Mouse (Mus musculus) adrenal gland, adult 2 months (tissue): ENCODE data around the gene Mavs. TPM values are rescaled to one million over a fixed set of nuclear protein-coding genes. Genes with fewer than 3 reads are reported as not detected.
"Not testable (repeated sequence)": the region's sequence is repeated elsewhere in the genome, so short reads cannot be mapped to it uniquely, and the experiment has no call there.

Source experiments
- DNase-seq: peaks from one replicate; pipeline ENCODE4 v3.0.0; 2021
- polyA plus RNA-seq: library from polyadenylated mRNA; depleted of rRNA; stranded (reverse); fragments of >200 nt; gene quantifications from 2 replicates; pipeline ENCODE4 v1.2.3, GENCODE M21; 2012
- total RNA-seq, 2 experiments: library from RNA; stranded (reverse); gene quantifications; 2 replicates each; pipeline ENCODE4 v1.2.3; 2021

Gene Mavs
- total and polyA plus RNA-seq, 3 experiments = 46.2 to 89.7 (median 48.8) TPM

DNA sequence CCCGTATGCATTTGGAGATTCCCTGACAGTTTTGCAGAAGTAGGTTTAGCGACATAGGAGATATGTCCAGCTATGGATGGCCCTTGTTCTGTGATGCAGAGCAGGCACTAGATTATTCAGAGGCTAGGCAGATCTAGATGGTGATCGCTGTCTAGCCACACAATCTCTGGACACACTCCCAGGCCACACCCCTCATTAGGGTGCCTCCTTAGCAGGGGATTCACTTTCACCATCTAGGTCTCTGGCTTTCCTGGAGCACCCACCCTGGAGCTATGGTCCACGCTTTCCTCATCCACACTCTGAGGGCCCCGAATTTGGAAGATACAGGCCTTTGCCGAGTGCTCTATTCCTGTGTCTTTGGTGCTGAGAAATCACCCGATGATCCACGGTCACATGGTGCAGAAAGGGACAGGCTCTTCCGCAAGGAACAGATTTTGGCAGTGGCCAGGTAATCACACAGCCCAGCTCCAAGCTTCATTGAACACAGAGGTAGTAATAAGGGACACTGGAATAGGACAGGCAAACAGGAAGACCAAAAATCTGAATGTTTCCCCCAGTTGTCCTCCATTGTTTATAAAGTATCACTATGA is 22.7 kb upstream of the Mavs start:
- peak; percentile 62 for DNase-seq

DNA sequence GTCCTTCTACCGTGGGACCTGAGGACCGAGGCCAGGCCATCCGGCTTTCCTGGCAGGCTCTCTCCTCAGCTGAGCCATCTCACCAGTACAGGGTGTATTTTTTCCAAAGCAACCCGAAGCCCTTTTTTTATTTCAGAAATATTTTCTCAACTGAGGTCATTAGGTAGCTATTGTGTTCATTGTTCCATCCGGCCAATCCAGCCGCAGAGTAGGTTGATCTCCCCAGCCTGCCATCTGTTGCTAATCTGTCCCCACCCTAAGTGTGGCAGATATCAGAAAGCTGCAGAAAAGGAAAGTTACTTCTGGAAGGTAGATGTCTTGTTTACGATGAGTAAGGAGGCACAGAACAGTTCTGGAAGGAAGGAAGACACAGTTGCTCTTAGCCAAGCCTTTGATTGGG is 20.1 kb upstream of the Mavs start:
- no peak for DNase-seq

DNA sequence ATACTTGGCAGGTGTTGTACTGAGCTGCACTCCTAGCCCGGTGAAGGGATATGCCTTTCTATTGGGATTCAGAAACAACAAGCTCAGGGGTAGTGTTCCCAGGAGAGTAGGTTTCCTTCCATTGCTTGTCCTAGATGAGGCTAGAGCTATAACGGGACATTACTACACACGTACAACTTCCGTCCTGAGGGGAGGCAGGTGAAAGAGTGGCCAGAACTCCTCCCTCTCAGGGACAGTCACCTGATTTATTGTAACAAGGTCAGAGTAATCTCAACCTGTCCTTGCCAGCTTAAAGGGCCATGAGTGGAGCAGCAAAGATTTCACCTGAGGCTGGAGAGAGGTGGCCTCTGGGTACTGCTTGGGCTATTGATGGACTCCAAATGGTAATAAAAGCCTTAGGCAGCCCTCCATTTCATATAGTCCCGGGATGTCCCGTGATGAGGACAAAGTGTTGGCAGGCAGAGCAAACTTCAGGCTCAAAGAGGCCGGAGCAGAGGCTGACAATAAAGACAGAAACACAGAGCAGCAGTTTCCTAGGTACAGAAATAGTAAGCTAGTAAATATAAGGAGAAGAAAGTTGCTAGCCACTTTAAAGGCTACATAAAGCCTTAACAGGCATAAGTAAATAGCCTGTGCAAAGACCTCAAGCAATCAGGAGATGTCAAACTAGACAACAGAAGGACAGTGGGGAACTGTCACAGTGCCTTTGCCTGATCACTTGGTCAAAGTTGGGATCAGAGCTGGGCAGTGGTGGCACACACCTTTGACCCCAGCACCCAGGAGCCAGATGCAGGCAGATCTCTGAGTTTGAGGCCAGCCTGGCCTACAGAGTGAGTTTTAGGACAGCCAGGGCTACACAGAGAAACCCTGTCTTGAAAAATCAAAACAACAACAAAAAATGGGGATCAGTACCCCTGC is 17.7 kb upstream of the Mavs start:
- peak; percentile 63 for DNase-seq

DNA sequence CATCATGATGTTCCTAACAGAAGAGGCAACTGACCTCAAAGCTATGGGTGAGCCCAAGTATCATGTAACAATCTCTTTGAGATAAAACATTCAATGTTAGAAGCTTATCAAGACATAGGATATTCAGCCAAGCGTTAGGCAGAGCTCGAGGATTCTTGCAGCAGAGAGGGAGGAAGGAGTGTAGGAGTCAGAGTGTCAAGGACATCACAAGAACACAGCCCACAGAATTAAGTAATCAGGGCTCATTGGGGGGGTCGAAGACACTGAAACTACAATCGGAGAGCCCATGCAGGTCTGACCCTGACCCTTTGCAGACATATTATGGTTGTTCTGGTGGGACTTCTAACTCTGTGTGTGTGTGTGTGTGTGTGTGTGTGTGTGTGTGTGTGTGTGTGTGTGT is 13.8 kb upstream of the Mavs start:
- no peak for DNase-seq

DNA sequence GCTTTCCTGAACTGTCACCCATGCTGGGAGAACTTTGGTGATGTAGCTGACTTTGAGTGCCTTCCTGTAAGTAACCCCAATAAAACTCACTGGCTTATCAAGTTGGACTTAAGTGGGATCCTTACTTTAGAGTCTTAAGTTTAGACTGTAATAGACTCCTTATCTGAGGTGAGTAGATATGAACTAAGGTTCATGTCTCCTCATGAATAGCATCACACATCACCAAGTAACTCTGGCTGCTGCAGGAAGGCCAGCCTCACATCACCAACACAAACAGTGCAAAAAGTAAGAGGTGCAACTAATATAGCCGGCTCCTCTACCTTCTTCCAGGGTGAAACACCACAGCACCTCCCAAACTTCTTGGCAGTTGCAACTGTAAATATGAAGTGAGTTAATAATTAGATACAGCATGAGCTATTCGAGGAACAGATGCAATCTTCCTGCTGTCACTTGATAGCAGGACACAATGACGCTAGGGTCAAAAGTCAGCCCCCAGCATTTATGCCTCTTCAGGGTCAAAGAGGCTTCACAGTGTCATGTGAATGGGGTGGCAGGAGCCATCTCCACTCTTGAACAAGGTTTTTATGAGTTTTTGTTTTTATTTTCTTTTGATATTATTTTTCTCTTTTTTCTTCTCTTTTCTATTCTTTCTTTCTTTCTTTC is 11.9 kb upstream of the Mavs start:
- DNase-seq = no peak

DNA sequence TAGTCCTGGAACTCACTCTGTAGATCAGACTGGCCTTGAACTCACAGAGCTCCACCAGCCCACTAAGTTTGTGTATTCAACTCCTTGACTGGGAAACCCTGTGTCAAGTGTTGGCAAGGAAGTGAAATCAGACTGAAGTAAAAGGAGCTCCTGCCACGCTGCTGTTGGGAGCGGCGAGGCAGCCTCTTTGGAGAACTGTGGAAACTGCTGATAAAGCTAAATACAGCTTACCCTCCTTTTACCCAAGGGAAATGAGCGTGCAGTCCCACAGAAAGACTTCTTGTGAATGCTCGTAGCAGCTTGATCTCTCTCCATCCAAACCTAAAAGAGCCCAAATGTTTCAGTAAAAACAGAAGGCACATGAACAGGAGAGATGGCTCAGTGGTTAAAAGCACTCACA is 11.3 kb upstream of the Mavs start:
- no peak for DNase-seq

DNA sequence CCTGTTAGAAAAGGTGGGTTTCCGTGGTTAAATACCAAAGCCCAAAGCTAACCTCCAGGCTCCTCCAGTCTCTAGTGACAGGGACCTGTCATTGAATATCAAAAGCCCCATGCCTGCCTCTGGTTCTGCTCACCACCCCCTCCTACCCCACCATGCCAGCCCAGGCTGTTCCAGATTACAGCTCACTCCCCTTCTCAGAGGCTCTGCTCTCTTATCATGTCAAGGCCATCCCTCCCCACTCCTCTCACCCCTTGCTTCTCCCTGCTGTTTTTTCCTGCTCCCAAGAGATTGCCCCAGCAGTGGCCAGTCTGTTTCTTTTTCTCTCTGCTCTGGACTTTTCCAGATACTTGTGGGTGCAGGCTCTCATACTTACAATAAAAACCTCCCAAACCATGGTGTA is 10.3 kb upstream of the Mavs start:
- DNase-seq = peak; percentile 43

DNA sequence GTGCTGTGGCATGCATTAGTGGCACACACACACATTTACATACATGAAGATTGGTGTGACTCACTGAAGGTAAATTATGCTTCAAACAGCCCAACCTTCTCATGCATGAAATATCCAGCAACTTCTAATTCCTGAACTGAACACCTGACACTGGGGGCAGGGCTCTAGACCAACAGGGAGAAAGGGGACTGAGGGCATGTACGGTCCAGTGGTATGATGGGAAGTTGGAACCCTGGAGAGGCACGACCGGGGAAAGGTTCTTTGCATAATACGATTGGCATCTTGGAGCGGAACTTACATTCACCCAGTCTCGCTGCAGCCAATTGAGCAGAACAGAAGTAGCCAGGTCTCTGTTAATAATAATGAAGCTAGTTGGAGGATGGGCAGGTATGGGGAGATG is 8.7 kb upstream of the Mavs start:
- DNase-seq = no peak

DNA sequence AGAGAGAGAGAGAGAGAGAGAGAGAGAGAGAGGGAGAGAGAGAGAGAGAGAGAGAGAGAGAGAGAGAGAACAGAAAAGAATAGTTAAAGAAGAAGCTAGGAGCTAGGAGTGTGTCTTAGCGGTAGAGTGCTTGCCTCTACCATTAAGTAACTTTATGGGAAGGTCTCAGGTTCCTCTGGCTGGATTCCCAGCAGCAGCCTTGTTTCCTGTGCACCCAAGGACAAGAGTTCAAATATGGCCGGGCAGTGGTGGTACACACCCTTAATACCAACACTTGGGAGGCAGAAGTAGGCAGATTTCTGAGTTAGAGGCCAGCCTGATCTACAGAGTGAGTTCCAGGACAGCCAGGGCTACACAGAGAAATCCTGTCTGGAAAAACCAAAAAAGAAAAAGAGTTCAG is 7.2 kb upstream of the Mavs start:
- DNase-seq = not testable (repeated sequence)

DNA sequence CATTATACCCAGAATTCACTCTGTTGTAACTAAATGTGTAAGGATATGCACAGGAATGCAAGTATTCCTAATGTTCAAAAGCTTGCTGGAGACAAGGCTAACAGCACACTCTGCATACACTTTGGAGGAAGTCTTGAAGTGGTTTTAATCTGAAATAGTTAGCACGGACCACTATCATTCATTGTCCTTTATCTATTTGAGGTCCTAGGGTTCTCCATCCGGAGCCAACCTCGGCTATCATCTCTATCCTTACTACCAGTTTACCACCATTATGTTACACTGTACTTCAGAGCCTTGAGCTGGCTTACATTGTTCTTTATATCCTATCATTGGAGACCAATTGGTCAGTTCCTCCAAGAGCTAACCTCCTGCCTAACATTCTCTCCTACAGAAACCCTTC is 6.6 kb upstream of the Mavs start:
- DNase-seq = no peak

DNA sequence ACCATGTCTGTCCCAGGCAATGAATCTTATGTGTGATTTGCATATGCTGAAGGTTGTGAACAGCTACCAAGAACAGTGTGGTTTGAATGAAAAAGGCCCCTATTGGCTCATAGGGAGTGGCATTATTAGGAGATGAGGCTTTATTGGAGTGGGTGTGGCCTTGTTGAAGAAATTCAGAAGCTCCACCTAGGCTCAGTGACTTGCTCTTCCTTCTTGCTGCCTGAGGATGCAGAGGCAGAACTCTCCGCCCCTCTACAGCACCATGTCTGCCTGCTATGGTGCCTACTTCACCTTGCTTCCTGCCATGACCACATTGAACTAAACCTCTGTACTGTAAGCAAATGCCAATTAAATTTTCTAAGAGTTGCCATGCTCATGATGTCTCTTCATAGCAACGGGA is 1.3 kb upstream of the Mavs start:
- no peak for DNase-seq

DNA sequence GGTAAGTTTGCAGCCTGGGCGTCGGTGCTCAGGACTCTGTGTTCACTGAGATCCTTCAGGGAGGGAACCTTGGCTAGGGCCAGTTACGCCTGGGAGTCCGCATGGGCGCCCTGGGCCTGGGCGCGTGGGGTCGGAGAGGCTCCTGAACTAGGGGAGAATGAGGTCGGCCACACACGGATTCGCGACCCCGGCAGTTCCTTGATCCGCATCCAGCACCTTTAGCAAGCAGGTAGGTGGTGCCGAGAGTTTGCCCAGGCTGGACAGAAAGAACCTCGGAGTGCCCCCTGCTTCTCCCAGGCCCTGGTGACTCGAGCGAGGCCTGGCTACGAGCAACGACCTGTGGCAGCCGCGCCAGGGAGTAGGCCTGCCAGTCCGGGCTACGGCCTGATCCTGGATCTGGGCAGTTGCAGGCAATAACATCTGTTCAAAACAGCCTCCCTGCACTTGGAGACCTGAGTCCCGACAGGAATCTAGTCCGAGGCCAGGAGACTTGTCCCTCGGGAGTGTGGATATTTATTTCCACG is 326 bp downstream of the Mavs start:
- no peak for DNase-seq

DNA sequence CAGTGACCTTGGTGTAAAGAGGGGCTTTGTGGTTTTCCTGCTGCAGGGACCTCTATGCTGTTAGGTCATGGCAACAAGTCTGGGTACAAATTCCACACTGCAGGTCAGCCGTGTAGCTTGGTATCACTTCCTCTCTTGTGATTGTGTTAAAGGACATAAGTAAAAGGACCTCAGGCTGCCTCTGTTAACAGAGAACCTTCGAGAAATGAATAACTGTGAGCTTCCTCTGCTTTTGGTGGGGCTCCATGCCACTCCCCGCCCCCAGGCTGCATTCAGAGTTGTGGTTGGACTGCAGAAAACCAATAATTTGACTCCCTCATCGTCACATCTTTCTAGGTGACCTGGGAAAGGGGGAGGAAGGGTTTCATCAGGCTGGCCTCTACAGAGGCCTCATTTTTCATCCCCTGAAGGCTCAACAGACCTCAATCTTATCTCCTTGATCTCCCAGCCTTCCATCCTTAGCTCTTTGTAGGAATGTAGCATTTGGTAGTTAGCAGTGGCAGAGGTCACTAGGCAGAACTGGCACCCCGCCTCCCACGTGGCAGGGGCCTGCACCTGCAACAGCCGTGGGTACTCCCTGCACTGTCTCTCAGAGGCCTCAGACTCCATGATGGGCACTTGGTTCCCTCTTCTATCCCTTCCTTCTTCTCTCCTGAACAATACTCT is 1.2 kb downstream of the Mavs start:
- DNase-seq = peak; percentile 24

DNA sequence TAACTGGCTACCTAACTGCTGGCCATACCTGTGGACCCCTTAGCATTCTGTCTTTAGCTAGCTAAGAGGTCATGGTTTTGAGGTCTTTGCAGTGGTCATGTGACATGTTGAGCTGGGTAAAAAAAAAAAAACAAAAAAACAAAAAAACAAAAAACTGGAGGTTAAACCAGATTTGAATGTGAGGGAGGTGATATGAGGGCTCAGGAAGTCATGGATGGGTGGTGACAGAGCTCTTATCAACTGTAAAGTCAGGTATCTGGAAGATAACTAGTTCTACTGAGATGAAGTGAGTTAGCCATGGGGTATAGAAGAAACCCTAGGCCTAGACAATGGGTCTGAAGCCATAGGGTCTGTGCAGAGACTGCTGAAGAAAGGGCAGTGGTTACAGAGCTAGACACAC is 8.3 kb downstream of the Mavs start:
- no peak for DNase-seq

DNA sequence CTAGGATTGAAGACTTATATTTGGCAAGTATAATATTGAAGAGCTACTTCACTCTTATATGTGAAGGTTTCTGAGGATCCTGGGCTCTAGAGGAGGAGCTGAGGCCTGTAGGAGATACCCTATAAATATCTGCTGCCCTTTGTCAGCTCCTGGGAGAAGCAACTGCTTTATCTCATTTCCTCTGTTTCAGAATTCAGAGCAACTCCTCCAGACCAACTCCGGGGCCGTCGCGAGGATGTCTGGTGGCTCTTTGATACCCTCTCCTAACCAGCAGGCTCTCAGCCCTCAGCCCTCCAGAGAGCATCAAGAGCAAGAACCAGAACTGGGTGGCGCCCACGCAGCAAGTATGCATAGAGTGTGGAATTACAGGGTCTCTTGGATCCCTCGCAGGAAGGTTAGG is 9.1 kb downstream of the Mavs start:
- no peak for DNase-seq

DNA sequence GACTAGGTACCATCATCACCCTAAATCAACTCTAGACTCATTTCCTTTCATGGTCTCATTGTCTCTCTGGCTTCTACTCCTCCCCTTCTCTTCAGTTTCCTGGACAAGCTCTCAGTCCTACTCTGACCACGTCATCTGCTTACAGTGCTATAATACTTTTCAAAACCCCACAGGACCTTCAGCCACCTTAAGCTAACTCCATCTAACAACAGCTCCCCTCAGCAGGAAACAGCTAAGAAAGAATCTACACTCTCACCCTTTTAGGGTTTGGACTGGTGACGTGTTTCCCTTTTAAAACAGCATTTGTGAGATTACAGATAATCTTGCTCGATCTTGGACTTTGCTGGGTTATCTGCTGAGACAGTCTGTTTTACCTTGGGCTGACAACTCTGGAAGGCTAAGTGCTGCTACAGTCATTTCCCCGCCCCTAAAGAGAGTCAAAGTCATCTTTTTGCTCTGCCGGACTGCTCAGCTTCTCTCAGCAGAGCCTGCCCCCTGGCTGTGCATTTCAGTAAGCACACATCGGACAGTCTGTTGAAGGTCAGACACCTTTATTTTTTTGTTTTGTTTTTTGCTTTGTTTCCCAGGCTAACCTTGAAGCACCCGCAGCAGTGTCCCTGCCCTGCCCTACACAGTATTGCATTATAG is 19.9 kb downstream of the Mavs start:
- DNase-seq = peak; percentile 79

DNA sequence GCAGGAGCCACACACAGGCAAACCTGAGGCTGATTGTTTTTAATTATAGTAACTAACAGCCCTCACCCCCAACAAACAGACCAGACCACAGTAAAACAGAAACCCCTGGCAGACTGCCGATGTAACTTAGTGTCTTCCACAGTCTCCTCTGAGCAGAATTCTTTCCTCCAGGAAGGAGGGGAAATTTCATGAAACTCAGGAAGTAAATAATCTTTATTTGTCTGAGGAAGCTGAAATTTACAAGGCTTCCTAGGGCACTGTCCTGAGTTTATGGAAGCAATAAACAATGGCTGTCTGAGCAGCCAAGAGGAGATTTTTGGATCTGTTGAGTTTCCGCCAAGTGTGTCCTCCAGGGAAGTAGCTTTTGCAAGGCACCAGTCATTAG is 20.5 kb downstream of the Mavs start:
- no peak for DNase-seq

DNA sequence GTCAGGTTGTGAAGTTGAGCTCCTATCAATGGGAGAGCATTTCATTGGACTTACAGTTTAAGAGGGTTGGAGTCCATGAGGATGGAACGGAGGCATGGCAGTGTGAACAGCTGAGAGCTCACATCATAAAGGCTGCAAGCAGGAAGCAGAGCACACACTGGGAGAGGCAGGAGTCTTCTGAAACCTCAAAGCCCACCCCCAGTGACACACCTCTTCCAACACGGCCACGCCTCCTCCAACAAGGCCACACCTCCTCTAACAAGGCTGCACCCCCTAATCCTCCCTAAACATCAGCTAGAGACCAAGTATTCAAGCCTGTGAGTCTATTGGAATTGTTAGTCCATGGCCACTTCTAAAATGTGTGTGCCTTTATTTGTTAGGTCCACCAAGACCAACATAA is 21.9 kb downstream of the Mavs start:
- DNase-seq = no peak

DNA sequence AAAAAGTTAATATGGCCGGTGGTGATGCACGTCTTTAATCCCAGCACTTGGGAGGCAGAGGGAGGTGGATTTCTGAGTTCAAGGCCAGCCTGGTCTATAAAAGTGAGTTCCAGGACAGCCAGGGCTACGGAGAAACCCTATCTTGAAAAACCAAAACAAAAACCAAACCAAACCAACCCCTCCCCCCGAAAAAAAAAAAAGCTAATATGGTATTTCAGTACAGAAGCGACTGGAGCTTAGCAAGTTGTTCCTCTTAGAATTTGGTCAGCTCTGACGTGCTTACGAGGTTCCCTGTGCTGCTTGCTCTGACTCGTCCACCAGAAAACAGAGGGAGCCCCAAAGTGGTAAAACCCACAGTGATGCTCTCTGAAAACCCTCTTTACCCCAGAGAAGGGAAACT is 24.8 kb downstream of the Mavs start:
- DNase-seq = no peak

DNA sequence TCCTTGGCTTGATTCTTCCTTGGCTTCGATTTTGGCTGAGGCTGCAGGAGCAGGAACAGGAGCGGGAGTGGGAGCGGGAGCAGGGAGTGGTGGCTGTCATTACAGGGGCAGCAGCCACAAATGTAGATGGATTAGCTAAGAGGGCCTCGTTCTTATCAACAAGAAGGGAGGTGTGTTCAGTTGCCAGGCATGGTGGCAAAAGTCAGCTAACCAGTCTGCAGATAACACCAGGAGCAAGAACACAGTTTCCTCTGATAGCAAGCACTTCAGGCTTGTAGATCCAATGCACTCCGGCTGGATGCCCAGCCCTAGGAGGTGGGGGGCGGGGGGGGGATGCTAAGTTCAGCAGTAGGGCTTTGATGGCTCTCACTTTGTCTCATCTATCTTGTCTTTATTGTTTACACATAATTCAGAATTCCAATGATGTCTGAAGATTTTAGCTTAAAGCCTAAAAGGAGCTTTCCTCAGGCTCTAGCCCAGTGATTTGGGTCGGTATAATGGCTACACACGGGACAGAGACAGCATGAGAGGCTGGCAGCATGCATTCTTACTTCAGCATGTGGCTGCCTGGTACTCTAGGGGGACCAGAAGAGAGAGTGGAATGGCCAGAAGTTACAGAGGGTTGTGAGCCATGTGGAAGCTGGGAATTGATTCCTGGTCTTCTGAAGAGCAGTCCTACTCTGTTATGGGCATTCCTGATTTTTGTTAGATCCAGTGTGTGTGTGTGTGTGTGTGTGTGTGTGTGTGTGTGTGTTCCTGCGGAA is 26.9 kb downstream of the Mavs start:
- DNase-seq = no peak
